Mouse (Mus musculus) urinary bladder, adult 2 months (tissue): ENCODE data around the gene Lrrc34. TPM values are rescaled to one million over a fixed set of nuclear protein-coding genes. Genes with fewer than 3 reads are reported as not detected.
A peak's percentile ranks its signal among the peaks of the same experiment; 100 is the strongest.

Source experiments
- DNase-seq: peaks from one replicate; pipeline ENCODE4 v3.0.0; 2022; ENCODE audit warnings: low spot score
- polyA plus RNA-seq: library from polyadenylated mRNA; depleted of rRNA; stranded (reverse); fragments of >200 nt; gene quantifications from 2 replicates; pipeline ENCODE4 v1.2.3, GENCODE M21; 2012; rRNA removed

Gene Lrrc34
- polyA plus RNA-seq, 1 experiment, result 0.25 TPM

GRCm38 (mm10) chr3:30599711-30600545, 47.7 kb downstream of the Lrrc34 start, which contains the start of gene Actrt3:
Actrt3 (minus strand) TSS chr3:30599939.
- peak; percentile 32 for DNase-seq

DNA sequence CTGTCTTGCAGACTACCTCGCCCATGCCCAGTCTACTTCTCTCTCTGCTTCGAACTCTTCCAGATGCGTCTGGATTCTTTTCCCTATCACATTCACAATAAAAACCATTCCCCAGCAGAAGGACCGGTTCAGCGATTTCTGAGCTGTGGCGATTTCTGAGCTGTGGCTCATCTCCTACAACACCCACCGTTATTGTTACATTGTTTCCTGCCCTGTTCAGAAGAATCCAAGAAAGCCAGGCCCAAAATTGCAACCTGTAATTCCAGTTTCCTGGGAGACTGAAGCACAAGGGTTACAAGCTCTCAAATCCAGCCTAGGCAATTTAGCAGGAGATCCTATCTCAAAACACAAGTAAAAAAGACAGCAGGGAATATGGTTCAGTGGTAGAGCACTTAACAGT, 50.4 kb downstream of the Lrrc34 start:
- no peak for DNase-seq

GRCm38 (mm10) chr3:30595111-30595832, 52.4 kb downstream of the Lrrc34 start:
- peak; percentile 34 for DNase-seq

DNA sequence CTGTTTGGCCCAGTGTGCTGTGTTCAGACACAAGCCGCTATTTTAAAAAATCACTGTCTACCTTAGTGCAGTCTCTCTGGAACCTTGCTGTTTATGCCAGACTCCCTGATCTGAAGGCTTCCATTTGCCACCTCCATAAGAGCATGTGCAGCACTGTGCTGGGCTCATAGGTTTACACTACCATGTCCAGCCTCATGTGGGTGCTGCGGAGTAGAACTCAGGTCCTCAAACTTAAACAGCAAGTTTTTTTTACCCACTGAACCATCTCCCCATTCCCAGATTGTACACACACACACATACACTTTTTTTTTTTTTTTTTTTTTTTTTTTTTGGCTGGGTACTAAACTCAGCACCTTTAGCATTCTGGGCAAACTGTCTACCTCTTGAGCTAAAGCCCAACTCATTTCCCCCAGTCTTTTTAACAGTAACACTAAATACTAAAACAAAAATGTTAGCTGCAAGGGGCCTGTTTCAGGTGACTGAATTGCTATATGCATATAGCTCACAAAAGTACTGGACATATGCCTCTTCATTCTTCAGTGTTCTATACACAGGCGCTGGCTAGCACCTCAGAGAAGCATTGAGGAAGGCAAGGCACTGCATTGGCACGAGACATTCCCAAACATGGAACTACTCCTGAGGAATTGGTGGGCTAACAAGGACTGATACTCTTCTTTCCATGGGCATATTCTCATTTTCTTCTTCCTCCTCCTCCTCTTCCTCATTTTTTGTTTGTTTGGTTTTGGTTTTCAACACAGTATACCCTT, 53.8 kb downstream of the Lrrc34 start:
- DNase-seq, result no peak

GRCm38 (mm10) chr3:30592418-30592853, 55.2 kb downstream of the Lrrc34 start:
- DNase-seq, result no peak

DNA sequence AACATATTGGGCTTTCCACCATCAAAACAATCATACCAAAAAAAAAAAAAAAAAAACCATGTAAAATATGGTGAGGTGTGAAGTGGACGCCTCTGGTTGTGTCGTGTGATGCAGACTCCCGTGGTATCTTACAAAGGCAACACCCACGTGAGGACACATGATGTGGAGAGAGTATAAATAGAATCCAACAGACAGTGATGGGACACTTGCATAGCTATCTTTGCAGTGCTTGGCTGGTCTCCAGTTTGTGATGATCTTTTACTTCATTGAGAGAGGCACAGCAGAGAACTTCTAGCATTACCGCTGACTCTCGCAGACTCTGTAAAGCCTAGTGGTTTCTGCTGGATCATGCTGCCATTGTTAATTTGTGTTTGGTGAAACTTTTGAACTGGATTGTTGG, 58.8 kb downstream of the Lrrc34 start:
- DNase-seq, result no peak

Other genes with a start within 250 kb of the Lrrc34 start
- gene Mecom, start 99.9 kb downstream of the Lrrc34 start, polyA plus RNA-seq, result 48.8 and 53.3 TPM in 2 replicates
- not detected in 2 replicates for gene Actrt3, start 47.9 kb downstream of the Lrrc34 start, polyA plus RNA-seq
- 18.3 and 22.5 TPM in 2 replicates for gene Mynn, start 45.8 kb downstream of the Lrrc34 start, polyA plus RNA-seq
- gene Lrriq4, start 3.4 kb downstream of the Lrrc34 start, polyA plus RNA-seq, result 0.06 TPM in 1 of 2 replicates, not detected in the other
- gene Lrrc31, start 52.0 kb upstream of the Lrrc34 start, polyA plus RNA-seq, result 0.11 TPM in 1 of 2 replicates, not detected in the other
- not detected in 2 replicates for gene Samd7, start 98.4 kb upstream of the Lrrc34 start, polyA plus RNA-seq
- gene Sec62, start 145.0 kb upstream of the Lrrc34 start, polyA plus RNA-seq, result 70.3 and 73.2 TPM in 2 replicates
- gene Gpr160, start 208.1 kb upstream of the Lrrc34 start, polyA plus RNA-seq, result 9.6 and 13.8 TPM in 2 replicates